Mouse (Mus musculus) hindbrain, embryonic 16.5 days (tissue): ENCODE measurements around the gene Arhgap17. TPM values are rescaled to one million over a fixed set of nuclear protein-coding genes. Genes with fewer than 3 reads are reported as not detected.

Source experiments
- ATAC-seq: fragments of 200-750 bp; cut with Nextera tagmentation; 2 replicates; pipeline ENCODE4 v1.8.0; 2017; ENCODE audit warnings: moderate TSS enrichment, moderate library complexity
- H3K27ac ChIP-seq: fragments of 300-500 bp; sonication (generic); 2 replicates; pipeline ENCODE4 v1.5.1; 2014; ENCODE audit warnings: low read depth, mild to moderate bottlenecking, control low read depth, low read length, moderate library complexity
- H3K27me3 ChIP-seq: fragments of 300-500 bp; sonication (generic); replicated peaks from 2 replicates; pipeline ENCODE4 v1.6.1; 2014; ENCODE audit warnings: low read length; ENCODE audit not compliant: control insufficient read depth, insufficient read depth
- H3K36me3 ChIP-seq: fragments of 300-500 bp; sonication (generic); 2 replicates; pipeline ENCODE4 v1.6.1; 2014; ENCODE audit warnings: mild to moderate bottlenecking, low read length, moderate library complexity, mixed read lengths; ENCODE audit not compliant: control insufficient read depth, insufficient read depth
- H3K4me1 ChIP-seq: fragments of 300-500 bp; sonication (generic); 2 replicates; pipeline ENCODE4 v1.6.1; 2014; ENCODE audit warnings: low read depth, low read length; ENCODE audit not compliant: control insufficient read depth, insufficient read depth
- H3K4me2 ChIP-seq: fragments of 300-500 bp; sonication (generic); 2 replicates; pipeline ENCODE4 v1.6.1; 2014; ENCODE audit warnings: mild to moderate bottlenecking, low read length, control low read depth, moderate library complexity
- H3K4me3 ChIP-seq: fragments of 300-500 bp; sonication (generic); 2 replicates; pipeline ENCODE4 v1.5.1; 2014; ENCODE audit warnings: mild to moderate bottlenecking, low read length, control low read depth, moderate library complexity
- H3K9ac ChIP-seq: fragments of 300-500 bp; sonication (generic); 2 replicates; pipeline ENCODE4 v1.6.1; 2014; ENCODE audit warnings: low read depth, mild to moderate bottlenecking, control low read depth, low read length, moderate library complexity
- H3K9me3 ChIP-seq: fragments of 300-500 bp; sonication (generic); 2 replicates; pipeline ENCODE4 v1.6.1; 2014; ENCODE audit warnings: mild to moderate bottlenecking, low read length, moderate library complexity; ENCODE audit not compliant: control insufficient read depth
- WGBS: fragments of 180-500 bp; shearing (Covaris S2); extraction: QIAGEN DNeasy Blood & Tissue Kit; methylation state at CpG from one replicate; pipeline ENCODE4 v1.1.7; 2014; 5-methylcytosine and 5-hydroxymethylcytosine counted together
- polyA plus RNA-seq: library from polyadenylated mRNA; unstranded; fragments of >200 nt; fragmentation: Nextera tagmentation; extraction: Ambion mirVana; gene quantifications from 2 replicates; pipeline ENCODE4 v1.2.1, GENCODE M21; 2015

The Arhgap17 gene
- polyA plus RNA-seq, 1 experiment from 2014 or later = 8.8 TPM

DNA sequence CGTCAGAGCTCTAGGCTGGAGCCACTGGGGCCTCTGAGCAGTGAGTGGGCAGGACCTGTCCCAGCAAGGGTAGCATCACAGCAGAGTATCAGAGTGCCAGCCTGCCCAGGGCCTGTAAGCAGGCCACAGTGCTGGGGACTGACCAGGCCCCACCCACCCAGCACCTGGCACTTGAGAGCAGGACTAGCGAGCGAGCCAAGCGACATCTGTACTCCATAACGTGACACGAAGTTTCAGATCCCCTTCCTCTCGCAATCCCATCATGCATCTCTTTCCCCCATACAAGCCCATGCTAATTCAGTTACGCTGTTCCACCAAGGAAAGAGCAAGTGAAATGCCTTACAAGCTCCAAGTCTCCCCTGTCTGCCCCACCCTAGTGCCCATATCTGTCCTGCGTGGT, 39.2 kb downstream of the Arhgap17 start:
- no peak overlapping the region for H3K9ac ChIP-seq
- H3K4me3 ChIP-seq = no peak overlapping the region
- no peak overlapping the region for H3K4me2 ChIP-seq
- 79% methylated on average over 9 of the region's 9 CpGs for WGBS
- H3K36me3 ChIP-seq = 0 out of 2 replicates have a peak, but pooled peaks cover 1% of the 10 kb centered on the region
- no peak overlapping the region for H3K27ac ChIP-seq
- no peaks in the 10 kb centered on the region for H3K9me3 ChIP-seq
- ATAC-seq = no peak
- no peaks in the 10 kb centered on the region for H3K27me3 ChIP-seq
- 0 out of 2 replicates have a peak, but pooled peaks cover 2% of the 10 kb centered on the region for H3K4me1 ChIP-seq

DNA sequence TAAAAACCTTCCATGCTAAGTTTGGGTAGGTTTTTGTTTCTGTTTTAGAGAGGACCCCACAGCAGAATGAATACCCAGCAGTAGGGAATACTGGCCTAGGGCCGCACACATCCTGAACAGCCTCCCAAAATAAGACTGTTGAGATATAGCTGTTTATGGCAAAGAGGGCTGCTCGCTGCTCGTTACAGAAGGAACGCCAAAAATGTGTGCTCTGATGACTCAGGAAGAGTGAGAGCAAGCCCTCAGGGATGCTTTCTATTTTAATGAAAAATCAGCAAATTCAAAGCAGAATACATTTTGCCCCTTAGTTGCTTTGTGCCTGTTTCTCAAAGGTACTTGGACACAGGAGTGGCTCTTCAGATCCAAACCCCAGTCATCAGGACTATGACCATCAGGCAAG, 41.8 kb downstream of the Arhgap17 start:
- no peaks in the 10 kb centered on the region for H3K27me3 ChIP-seq
- H3K4me3 ChIP-seq = no peak overlapping the region
- no peak overlapping the region for H3K9ac ChIP-seq
- H3K27ac ChIP-seq = no peak overlapping the region
- H3K36me3 ChIP-seq = peaks cover 8% of the 10 kb centered on the region
- no peak for ATAC-seq
- H3K4me2 ChIP-seq = no peak overlapping the region
- H3K4me1 ChIP-seq = 0 out of 2 replicates have a peak, but pooled peaks cover 2% of the 10 kb centered on the region
- WGBS = 79% methylated on average over 4 of the region's 4 CpGs
- no peaks in the 10 kb centered on the region for H3K9me3 ChIP-seq

DNA sequence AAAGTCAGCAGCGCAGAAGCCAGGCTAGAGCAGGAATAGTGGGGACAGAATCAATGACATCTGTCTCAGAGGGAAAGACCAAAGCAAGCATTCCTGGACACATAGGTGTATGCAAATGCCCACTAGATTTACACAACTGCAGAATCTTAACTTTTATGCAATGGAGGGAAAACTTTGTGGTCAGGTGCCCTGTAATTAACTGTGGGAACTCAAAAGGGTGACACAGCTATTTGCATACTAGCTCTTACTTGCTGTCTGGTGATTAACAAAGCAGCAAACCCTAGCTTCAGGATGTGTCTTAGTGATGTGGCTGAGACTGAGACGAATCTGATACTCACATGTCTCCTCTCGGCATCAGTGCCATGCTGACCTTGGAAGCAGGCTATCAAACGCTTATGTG, 42.8 kb downstream of the Arhgap17 start:
- H3K9ac ChIP-seq = no peak overlapping the region
- H3K9me3 ChIP-seq = no peaks in the 10 kb centered on the region
- H3K4me2 ChIP-seq = no peak overlapping the region
- WGBS = 78% methylated on average over 4 of the region's 4 CpGs
- H3K36me3 ChIP-seq = peaks cover 8% of the 10 kb centered on the region
- no peak overlapping the region for H3K27ac ChIP-seq
- no peaks in the 10 kb centered on the region for H3K27me3 ChIP-seq
- no peak for ATAC-seq
- 0 out of 2 replicates have a peak, but pooled peaks cover 2% of the 10 kb centered on the region for H3K4me1 ChIP-seq
- H3K4me3 ChIP-seq = no peak overlapping the region

GRCm38 (mm10) chr7:123326062-123326461, 43.7 kb downstream of the Arhgap17 start:
- H3K36me3 ChIP-seq = peaks cover 14% of the 10 kb centered on the region
- H3K4me3 ChIP-seq = no peak overlapping the region
- ATAC-seq = no peak
- 85% methylated on average over 5 of the region's 5 CpGs for WGBS
- H3K4me1 ChIP-seq = 0 out of 2 replicates have a peak, but pooled peaks cover 2% of the 10 kb centered on the region
- no peak overlapping the region for H3K27ac ChIP-seq
- H3K9ac ChIP-seq = no peak overlapping the region
- H3K4me2 ChIP-seq = no peak overlapping the region
- H3K27me3 ChIP-seq = no peaks in the 10 kb centered on the region
- no peaks in the 10 kb centered on the region for H3K9me3 ChIP-seq

- Histone ChIP-seq H3K27ac (no peak overlapping the region), H3K9ac (no peak overlapping the region), H3K9me3 (no peaks in the 10 kb centered on the region), H3K36me3 (peaks cover 17% of the 10 kb centered on the region), H3K4me3 (no peak overlapping the region), H3K4me1 (0 out of 2 replicates have a peak, but pooled peaks cover 2% of the 10 kb centered on the region), H3K4me2 (no peak overlapping the region), H3K27me3 (no peaks in the 10 kb centered on the region)
- no peak for ATAC-seq
- WGBS = 95% methylated on average over 1 of the region's 1 CpGs
These were observed 45.6 kb downstream of the Arhgap17 start for GRCm38 (mm10) chr7:123324105-123324504.

DNA sequence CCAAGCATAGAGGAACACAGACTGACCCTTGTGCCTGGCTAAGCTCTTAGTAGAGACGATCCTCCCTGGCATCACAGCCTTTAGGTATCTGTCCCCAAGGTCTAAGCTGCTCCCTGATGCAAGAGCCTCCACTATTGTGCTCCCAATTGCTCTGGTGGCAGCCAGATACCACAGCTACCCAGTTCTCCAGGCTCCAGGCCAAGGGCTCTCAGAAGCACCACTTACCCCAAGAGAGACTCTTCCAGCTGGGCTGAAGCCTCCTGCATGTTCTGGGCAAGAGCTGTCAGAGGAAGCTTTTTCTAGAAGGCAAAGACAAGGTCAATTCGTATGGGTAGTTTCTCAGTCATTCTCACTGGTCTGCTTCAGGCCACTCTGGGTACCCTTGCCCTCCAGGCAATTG, 46.3 kb downstream of the Arhgap17 start:
- Histone ChIP-seq H3K27me3 (no peaks in the 10 kb centered on the region), H3K4me2 (no peak overlapping the region), H3K27ac (no peak overlapping the region), H3K9ac (no peak overlapping the region), H3K9me3 (no peaks in the 10 kb centered on the region), H3K36me3 (peaks cover 17% of the 10 kb centered on the region), H3K4me3 (no peak overlapping the region), H3K4me1 (0 out of 2 replicates have a peak, but pooled peaks cover 2% of the 10 kb centered on the region)
- WGBS = 90% methylated on average over 2 of the region's 2 CpGs
- ATAC-seq = no peak

DNA sequence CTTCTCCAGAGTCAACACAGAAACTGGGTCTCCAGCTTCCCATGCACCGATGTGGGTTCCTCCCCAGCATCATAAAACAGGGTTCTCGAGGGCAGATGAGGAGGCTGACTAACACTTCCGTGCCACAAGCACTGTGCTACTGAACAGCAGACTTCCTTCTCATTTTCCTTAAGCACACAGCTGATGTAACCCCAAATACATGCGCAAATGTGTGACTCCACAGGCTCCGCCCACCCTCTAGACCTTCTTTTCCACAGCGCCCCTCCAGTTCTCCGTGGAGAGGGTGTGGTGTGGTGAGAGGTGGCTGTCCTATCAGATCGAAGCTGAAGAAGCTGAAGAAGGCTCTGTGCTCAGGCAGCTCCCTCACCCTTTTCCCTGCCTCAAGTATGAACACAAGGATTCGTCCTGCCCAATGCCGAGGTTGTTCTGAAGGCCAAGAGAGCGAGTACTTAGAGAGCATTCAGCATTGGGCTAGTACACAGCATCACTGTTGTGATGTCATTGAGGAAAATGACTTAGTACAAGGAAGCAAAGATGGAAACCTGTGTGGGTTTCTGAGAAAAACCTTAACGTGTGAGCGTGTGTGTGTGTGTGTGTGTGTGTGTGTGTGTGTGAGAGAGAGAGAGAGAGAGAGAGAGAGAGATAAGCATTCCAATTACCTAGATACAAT, 47.1 kb downstream of the Arhgap17 start:
- H3K4me1 ChIP-seq = no peaks in the 10 kb centered on the region
- WGBS = 89% methylated on average over 13 of the region's 13 CpGs
- no peaks in the 10 kb centered on the region for H3K27me3 ChIP-seq
- no peaks in the 10 kb centered on the region for H3K9me3 ChIP-seq
- H3K27ac ChIP-seq = no peak overlapping the region
- peaks cover 17% of the 10 kb centered on the region for H3K36me3 ChIP-seq
- H3K4me3 ChIP-seq = no peak overlapping the region
- ATAC-seq = no peak
- H3K4me2 ChIP-seq = no peak overlapping the region
- no peak overlapping the region for H3K9ac ChIP-seq

DNA sequence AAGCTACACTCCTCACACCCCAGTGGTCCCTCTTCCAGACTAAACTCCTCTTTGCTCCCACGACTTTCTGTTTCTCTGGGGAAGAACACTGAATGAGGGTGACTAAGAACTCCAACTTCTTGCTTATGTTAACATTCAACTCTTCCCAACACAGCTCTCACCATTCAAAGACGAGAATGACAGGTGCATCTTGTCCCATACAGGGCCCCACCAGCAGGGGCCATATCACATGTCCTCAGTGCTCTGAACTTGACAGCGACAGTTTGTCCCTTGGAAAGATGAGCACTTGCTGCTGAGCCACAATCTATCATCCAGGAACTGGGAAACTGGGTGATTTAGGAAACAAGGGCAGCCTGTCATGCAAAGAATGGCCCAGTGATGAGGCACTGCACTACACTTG, 57.0 kb downstream of the Arhgap17 start:
- H3K36me3 ChIP-seq = peaks cover 9% of the 10 kb centered on the region
- 85% methylated on average over 3 of the region's 3 CpGs for WGBS

GRCm38 (mm10) chr7:123311836-123312235, 57.9 kb downstream of the Arhgap17 start:
- no peaks in the 10 kb centered on the region for H3K4me1 ChIP-seq
- H3K27ac ChIP-seq = no peak overlapping the region
- H3K4me2 ChIP-seq = no peak overlapping the region
- no peaks in the 10 kb centered on the region for H3K9me3 ChIP-seq
- 80% methylated on average over 5 of the region's 5 CpGs for WGBS
- ATAC-seq = no peak
- no peak overlapping the region for H3K4me3 ChIP-seq
- no peaks in the 10 kb centered on the region for H3K27me3 ChIP-seq
- H3K36me3 ChIP-seq = peaks cover 13% of the 10 kb centered on the region
- H3K9ac ChIP-seq = no peak overlapping the region

More for the DNA sequence above, 57.0 kb downstream of the Arhgap17 start:
- Histone ChIP-seq H3K4me3 (no peak overlapping the region), H3K4me1 (no peaks in the 10 kb centered on the region), H3K4me2 (no peak overlapping the region), H3K27ac (no peak overlapping the region), H3K27me3 (no peaks in the 10 kb centered on the region), H3K9ac (no peak overlapping the region), H3K9me3 (no peaks in the 10 kb centered on the region)
- no peak for ATAC-seq
